Mouse (Mus musculus) adrenal gland, postnatal 10 days (tissue): ENCODE results near the gene Oasl1. TPM values are rescaled to one million over a fixed set of nuclear protein-coding genes. Genes with fewer than 3 reads are reported as not detected.

ENCODE experiments used
- DNase-seq: peaks from one replicate; pipeline ENCODE4 v3.0.0; 2021; ENCODE audit warnings: mixed read lengths
- total RNA-seq, 2 experiments: library from RNA; stranded (reverse); gene quantifications; 2 replicates each; pipeline ENCODE4 v1.2.3; 2021

Oasl1 gene
- total RNA-seq, 2 experiments from 2014 or later: 0.70 to 1.5 TPM

DNA sequence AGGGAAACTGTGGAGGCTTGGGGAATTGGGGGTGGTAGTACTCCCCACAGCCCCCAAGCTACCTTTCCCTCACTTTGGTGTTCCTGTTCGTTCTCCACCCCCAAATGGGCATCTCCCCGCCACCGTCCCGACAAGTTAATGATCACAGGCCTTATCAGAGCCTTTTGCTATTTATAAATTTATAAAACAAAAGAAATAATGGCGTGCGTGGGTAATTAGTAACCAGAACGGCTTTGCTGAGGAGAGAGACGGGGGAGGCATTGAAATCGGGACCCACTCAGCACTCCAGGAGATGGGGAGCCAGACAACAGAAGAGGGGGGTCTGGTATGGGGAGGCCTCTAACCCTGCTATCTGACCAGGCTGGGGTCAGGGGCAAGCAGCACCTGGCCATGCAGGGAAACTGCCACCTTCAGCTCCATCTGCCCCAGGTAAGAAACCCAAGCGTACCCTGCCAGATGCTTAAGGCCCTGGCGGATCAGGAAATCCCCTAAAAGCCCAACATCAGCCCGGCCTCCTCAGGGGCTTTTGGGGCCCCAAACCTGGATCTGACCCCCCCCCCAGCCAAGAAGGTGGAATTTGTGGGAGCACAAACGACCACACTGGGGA lies 46.7 kb downstream of the Oasl1 start:
- no peak for DNase-seq

DNA sequence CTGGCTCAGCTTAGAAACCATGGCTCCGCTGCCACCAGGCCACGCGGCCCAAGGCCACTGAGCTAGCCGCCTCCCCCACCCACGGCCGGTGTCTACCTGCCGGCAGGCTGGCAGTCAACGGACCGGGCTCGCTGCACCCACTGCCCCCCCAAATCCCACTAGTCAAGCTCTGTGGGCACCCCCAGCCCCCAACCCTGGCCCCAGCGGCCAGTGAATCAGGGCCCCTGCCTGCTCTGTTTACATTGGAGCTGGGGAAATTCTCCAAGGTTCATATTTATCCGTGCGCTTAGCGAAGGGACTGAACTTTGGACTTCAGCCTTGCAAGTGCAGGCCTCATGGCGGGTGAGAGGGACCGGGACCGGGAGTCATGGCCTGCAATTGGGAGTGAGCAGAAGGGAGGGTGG lies 47.8 kb downstream of the Oasl1 start, which contains the start of gene Hnf1a:
Hnf1a (minus strand) TSS at position 271 of the 404 bp plus-strand sequence.
- DNase-seq: no peak

DNA sequence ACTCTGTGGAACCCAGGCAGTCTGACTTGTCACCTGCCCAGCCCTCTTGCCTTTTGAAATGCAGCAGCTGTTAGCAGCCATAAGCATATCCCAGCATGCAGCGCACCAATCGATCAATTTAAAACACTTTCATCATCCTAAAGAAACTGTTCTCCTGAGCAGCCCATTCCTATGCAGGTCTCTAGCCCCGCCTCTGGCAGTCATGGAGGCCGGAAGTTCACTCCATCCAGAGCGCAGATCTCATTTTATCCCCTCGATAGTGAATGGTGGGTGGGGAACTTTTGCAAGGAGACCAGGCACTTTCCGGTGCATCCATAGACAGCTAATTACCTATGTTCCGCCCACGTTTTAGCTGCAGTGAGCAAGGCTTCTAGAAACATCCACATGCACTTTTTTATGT lies 49.2 kb downstream of the Oasl1 start:
- no peak for DNase-seq

DNA sequence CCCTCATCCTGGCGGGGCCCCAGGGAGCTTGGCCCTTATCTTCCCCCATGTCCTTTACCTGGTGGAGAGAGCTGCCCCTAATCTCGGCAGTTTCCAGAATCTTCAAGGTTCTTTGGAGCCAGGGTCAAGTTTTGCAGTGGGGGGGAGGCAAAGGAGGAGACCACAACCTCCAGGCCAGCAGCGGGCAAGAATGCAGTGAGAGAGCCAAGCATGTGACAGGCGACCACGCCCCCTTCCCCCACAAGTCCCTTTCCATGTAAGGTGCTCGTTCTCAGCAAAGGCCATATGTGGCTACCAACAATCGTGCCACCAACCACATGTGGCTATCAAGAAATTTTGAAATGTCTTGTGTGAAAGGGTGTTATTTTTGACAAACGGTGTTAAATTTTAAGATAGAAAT lies 50.1 kb downstream of the Oasl1 start:
- DNase-seq: no peak

DNA sequence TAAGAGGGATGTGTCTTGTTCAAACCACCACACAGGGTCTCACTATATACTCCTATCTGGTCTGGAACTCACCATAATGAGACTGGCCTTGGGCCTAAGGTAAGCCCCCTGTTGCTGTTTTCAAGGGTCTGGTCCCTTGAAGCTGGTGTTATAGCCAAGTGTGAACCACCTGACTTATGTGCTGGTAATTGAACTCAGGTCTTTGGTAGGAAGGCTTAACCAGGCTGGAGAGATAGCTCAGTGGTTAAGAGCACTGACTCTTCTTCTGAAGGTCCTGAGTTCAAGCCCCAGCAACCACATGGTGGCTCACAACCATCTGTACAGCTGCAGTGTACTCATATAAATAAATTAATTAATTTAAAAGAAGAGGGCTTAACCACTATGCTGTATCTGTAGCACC lies 53.9 kb downstream of the Oasl1 start:
- DNase-seq: no peak

DNA sequence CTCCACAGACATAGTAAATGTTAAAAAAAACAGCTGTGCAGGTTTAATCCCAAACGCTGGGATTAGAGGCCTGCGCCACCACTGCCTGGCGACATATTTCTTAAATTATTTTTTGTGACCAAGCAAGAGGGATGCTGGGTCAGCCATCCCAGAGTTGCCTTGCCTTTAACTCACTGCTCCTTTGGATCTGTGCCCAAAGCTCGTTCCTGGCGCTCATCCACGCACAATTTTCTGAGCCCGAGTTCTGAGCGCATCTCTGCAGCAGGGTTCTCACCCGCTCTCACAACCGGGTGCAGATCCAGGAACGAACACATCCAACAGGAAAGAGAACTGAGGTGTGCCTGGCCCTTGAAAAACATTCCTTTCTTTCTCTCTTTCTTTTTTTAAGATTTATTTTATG lies 55.4 kb downstream of the Oasl1 start:
- peak; percentile 39 for DNase-seq

DNA sequence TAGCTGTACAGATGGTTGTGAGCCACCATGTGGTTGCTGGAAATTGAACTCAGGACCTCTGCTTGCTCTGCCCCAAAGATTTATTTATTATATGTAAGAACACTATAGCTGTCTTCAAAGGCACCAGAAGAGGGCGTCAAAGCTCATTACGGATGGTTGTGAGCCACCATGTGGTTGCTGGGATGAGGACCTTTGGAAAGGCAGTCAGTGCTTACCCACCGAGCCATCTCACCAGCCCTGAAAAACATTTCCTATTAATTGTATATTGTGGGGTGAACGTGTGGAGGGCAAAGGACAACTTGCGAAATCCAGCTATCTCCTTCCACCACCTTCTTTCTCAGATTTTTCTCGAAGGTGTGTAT lies 55.8 kb downstream of the Oasl1 start:
- DNase-seq: no peak

DNA sequence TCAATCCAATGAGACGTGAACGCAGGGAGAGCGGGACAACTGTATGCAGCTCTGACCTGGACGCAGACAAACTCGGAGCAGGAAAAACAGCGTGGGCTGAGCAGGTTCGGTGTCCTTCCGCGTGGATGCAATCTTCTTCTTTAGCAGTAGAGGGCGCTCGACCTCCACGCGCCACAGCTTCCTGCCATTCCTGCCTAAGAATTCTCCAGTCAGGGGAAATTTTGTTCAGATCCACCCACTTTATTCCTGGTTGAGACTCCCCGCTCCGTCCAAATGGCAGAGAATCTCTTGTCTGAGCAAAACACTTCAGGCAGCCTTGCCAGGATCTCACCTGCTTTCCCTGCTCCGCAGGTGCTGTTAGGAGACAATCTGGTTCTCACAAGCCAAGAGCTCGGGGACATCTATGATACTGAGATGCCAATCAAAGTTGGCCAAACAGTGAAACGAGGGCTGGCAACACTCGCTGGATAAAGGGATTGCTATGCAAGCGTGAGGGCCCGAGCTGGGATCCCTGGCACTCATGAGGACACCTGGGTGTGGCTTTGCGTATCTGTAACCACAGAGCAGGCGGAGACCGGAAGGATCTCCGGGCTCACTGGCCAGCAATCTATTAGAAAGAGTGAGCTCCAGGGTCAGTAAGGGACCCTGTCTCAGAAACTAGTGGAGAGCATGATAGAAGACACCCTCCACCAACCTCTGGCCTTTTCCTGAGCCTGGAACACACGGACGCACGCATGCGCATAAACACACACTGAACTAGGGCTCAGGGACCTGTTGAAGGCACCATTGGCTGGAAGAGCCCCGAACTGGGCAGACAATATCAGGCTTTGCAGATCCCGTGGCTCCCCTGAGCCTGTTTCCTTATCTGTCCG lies 56.4 kb downstream of the Oasl1 start:
- peak; percentile 80 for DNase-seq

DNA sequence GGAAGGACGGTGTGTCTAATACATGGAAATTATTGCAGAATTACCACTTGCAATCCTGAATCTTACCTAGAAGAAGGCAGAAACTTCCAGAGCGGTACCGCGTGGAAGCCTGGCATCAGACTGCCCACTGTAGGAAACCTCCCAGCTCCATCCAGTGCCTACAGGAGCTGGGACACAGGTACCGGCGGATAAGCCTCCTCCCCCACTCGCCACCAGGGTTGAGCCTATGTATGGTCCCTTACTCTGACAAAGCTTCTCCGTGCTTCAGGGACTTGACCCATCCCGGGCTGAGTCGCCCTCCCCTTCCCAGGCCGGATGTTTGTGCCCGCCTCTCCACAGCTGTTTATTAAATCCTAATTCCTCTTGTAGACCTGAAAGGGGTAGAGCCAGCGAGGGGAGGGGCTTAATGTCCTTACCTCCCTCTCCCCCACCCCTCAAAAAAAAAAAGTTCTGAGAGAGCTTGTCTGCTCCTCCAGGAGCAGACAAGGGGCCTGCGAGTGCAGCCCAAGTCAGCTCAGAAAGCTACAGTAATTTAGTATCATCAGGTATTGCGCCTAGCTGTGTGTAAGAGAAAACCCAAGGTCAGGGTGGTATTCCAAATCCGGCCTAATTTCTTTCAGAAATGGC lies 57.2 kb downstream of the Oasl1 start:
- no peak for DNase-seq

DNA sequence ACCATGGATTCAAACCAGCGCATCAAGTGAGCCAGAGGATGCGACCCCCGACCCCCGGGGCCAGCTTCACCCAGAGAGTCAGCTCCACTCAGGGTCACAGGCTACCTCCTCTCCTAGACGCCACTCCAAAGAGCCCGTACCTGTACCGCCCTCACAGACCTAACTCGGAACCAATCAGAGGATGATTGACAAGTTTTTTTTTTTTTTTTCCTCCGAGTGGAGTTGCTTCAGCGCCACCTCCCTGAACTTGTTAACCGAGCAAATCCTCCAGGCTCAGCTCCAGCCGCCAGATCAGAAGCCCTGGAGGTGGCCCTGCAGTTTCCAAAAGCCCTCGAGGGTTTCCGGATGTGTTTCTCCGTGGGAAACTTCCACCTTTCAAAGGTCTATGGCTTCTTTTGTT lies 59.0 kb downstream of the Oasl1 start:
- DNase-seq: no peak

DNA sequence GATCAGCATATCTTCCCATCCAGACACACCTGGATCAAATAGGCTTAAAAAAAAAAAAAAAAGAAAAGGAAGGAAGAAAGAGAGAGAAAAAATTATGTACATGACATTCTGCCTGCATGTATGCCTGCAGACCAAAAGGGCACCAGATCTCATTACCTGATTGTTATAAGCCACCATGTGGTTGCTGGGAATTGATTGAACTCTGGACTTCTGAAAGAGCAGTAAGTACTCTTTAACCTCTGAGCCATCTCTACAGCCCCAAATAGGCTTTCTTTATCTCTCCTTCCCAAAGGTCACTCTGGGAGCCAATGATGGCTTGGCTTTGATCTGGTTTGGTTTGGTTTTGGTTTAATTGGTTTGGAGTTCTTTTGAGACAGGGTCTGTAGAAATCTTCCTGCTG lies 62.0 kb downstream of the Oasl1 start:
- no peak for DNase-seq

Other genes starting within 250 kb of the Oasl1 start
- gene Gltp, start 232.3 kb upstream of the Oasl1 start, total RNA-seq: 10 to 100 TPM; 31.2 to 38.3 TPM
- gene Tchp, start 215.5 kb upstream of the Oasl1 start, total RNA-seq: 10 to 100 TPM in 1 of 2 experiments, 1 to 10 TPM in 1; 5.7 to 11.7 TPM
- gene Ankrd13a, start 148.6 kb upstream of the Oasl1 start, total RNA-seq: 10 to 100 TPM; 91.7 to 95.0 TPM
- 10 to 100 TPM; 45.3 to 63.5 TPM for gene Git2, start 147.7 kb upstream of the Oasl1 start, total RNA-seq
- gene 1500011B03Rik, start 99.8 kb upstream of the Oasl1 start, total RNA-seq: 10 to 100 TPM; 39.1 to 55.8 TPM
- not detected for gene 4930519G04Rik, start 69.6 kb upstream of the Oasl1 start, total RNA-seq
- under 1 TPM in 1 of 2 experiments, not detected in 1; 0.21 TPM for gene Gm9936, start 64.6 kb upstream of the Oasl1 start, total RNA-seq
- gene Oasl2, start 26.3 kb upstream of the Oasl1 start, total RNA-seq: 1 to 10 TPM; 4.3 to 8.2 TPM
- 10 to 100 TPM; 34.3 to 35.8 TPM for gene 2210016L21Rik, start 18.9 kb downstream of the Oasl1 start, total RNA-seq
- 1 to 10 TPM; 1.7 to 3.3 TPM for gene Hnf1a, start 47.9 kb downstream of the Oasl1 start, total RNA-seq
- 10 to 100 TPM; 54.7 to 63.1 TPM for gene Sppl3, start 87.9 kb downstream of the Oasl1 start, total RNA-seq
- not detected for gene Gm10401, start 175.1 kb downstream of the Oasl1 start, total RNA-seq
- 100 to 1,000 TPM; 356 to 367 TPM for gene Acads, start 196.1 kb downstream of the Oasl1 start, total RNA-seq
- 10 to 100 TPM; 31.8 to 34.1 TPM for gene Unc119b, start 211.7 kb downstream of the Oasl1 start, total RNA-seq
- 100 to 1,000 TPM; 160 to 163 TPM for gene Mlec, start 234.9 kb downstream of the Oasl1 start, total RNA-seq